Mouse (Mus musculus): ENCODE data around the gene Tbl2. TPM values are rescaled to one million over a fixed set of nuclear protein-coding genes. Genes with fewer than 3 reads are reported as not detected.
A peak's percentile ranks its signal among the peaks of the same experiment; 100 is the strongest.

The Tbl2 gene
- polyA plus RNA-seq, 1 experiment = 24.9 TPM

- Histone ChIP-seq H3K4me3 (ENCODE audit: insufficient read depth, low read length) (peak within 1 kb of the TSS; percentile 74), H3K27ac (ENCODE audit: insufficient read depth, low read length) (peak within 1 kb of the TSS; percentile 93), H3K4me1 (ENCODE audit: control insufficient read depth, insufficient read depth, low read length) (peaks cover 3% of the 10 kb centered on the region; the same call in 1 of the 2 replicates)
- TF ChIP-seq CTCF (IDR thresholded peaks at IDR 0.05; ENCODE audit: borderline replicate concordance, insufficient read depth, low read length) (no peak), POLR2A (IDR thresholded peaks at IDR 0.05; ENCODE audit: low read depth, low read length) (peak; percentile 85)
Measured at GRCm38 (mm10) chr5:135168063-135169062, 18.9 kb downstream of the Tbl2 start, which contains the start of gene Bcl7b. Gene Bcl7b, plus strand, starts transcription at chr5:135168283.

- Histone ChIP-seq H3K27ac (ENCODE audit: insufficient read depth, low read length) (peak overlapping the region; percentile 90; the same call in 1 of the 2 replicates), H3K4me1 (ENCODE audit: control insufficient read depth, insufficient read depth, low read length) (peaks cover 3% of the 10 kb centered on the region; the same call in 1 of the 2 replicates), H3K4me3 (ENCODE audit: insufficient read depth, low read length) (peak overlapping the region; percentile 74)
- TF ChIP-seq CTCF (IDR thresholded peaks at IDR 0.05; ENCODE audit: borderline replicate concordance, insufficient read depth, low read length) (no peak), POLR2A (IDR thresholded peaks at IDR 0.05; ENCODE audit: low read depth, low read length) (no peak)
Measured at GRCm38 (mm10) chr5:135169479-135169878, 20.0 kb downstream of the Tbl2 start.

- H3K4me1 ChIP-seq (ENCODE audit: control insufficient read depth, insufficient read depth, low read length) = peaks cover 3% of the 10 kb centered on the region; the same call in 1 of the 2 replicates
- no peak overlapping the region for H3K4me3 ChIP-seq (ENCODE audit: insufficient read depth, low read length)
- no peak overlapping the region for H3K27ac ChIP-seq (ENCODE audit: insufficient read depth, low read length)
- TF ChIP-seq CTCF (IDR thresholded peaks at IDR 0.05; ENCODE audit: borderline replicate concordance, insufficient read depth, low read length) (no peak), POLR2A (IDR thresholded peaks at IDR 0.05; ENCODE audit: low read depth, low read length) (no peak)
Measured at GRCm38 (mm10) chr5:135171688-135172220, 22.3 kb downstream of the Tbl2 start.

- Histone ChIP-seq H3K4me1 (ENCODE audit: control insufficient read depth, insufficient read depth, low read length) (peaks cover 3% of the 10 kb centered on the region; the same call in 1 of the 2 replicates), H3K27ac (ENCODE audit: insufficient read depth, low read length) (no peak overlapping the region), H3K4me3 (ENCODE audit: insufficient read depth, low read length) (no peak overlapping the region)
- TF ChIP-seq POLR2A (IDR thresholded peaks at IDR 0.05; ENCODE audit: low read depth, low read length) = no peak
- TF ChIP-seq CTCF (IDR thresholded peaks at IDR 0.05; ENCODE audit: borderline replicate concordance, insufficient read depth, low read length) = no peak
Measured at GRCm38 (mm10) chr5:135172986-135173385, 23.5 kb downstream of the Tbl2 start.

GRCm38 (mm10) chr5:135175086-135175485 lies 25.6 kb downstream of the Tbl2 start:
- TF ChIP-seq POLR2A (IDR thresholded peaks at IDR 0.05; ENCODE audit: low read depth, low read length) = no peak
- no peak for TF ChIP-seq CTCF (IDR thresholded peaks at IDR 0.05; ENCODE audit: borderline replicate concordance, insufficient read depth, low read length)

GRCm38 (mm10) chr5:135178523-135178922 lies 29.1 kb downstream of the Tbl2 start:
- H3K4me3 ChIP-seq (ENCODE audit: insufficient read depth, low read length) = no peak overlapping the region
- no peaks in the 10 kb centered on the region for H3K4me1 ChIP-seq (ENCODE audit: control insufficient read depth, insufficient read depth, low read length)
- TF ChIP-seq POLR2A (IDR thresholded peaks at IDR 0.05; ENCODE audit: low read depth, low read length) (no peak), CTCF (IDR thresholded peaks at IDR 0.05; ENCODE audit: borderline replicate concordance, insufficient read depth, low read length) (no peak)
- no peak overlapping the region for H3K27ac ChIP-seq (ENCODE audit: insufficient read depth, low read length)

More at GRCm38 (mm10) chr5:135175086-135175485, 25.6 kb downstream of the Tbl2 start:
- Histone ChIP-seq H3K27ac (ENCODE audit: insufficient read depth, low read length) (no peak overlapping the region), H3K4me1 (ENCODE audit: control insufficient read depth, insufficient read depth, low read length) (peaks cover under 1% of the 10 kb centered on the region; the same call in 1 of the 2 replicates), H3K4me3 (ENCODE audit: insufficient read depth, low read length) (no peak overlapping the region)

GRCm38 (mm10) chr5:135178996-135179395 lies 29.5 kb downstream of the Tbl2 start:
- H3K27ac ChIP-seq (ENCODE audit: insufficient read depth, low read length) = no peak overlapping the region
- H3K4me1 ChIP-seq (ENCODE audit: control insufficient read depth, insufficient read depth, low read length) = no peaks in the 10 kb centered on the region
- no peak for TF ChIP-seq CTCF (IDR thresholded peaks at IDR 0.05; ENCODE audit: borderline replicate concordance, insufficient read depth, low read length)
- TF ChIP-seq POLR2A (IDR thresholded peaks at IDR 0.05; ENCODE audit: low read depth, low read length) = no peak
- no peak overlapping the region for H3K4me3 ChIP-seq (ENCODE audit: insufficient read depth, low read length)

- H3K4me3 ChIP-seq (ENCODE audit: insufficient read depth, low read length) = no peak overlapping the region
- no peak overlapping the region for H3K27ac ChIP-seq (ENCODE audit: insufficient read depth, low read length)
- no peaks in the 10 kb centered on the region for H3K4me1 ChIP-seq (ENCODE audit: control insufficient read depth, insufficient read depth, low read length)
- TF ChIP-seq POLR2A (IDR thresholded peaks at IDR 0.05; ENCODE audit: low read depth, low read length) (no peak), CTCF (IDR thresholded peaks at IDR 0.05; ENCODE audit: borderline replicate concordance, insufficient read depth, low read length) (no peak)
Measured at GRCm38 (mm10) chr5:135179616-135180015, 30.2 kb downstream of the Tbl2 start.

- TF ChIP-seq CTCF (IDR thresholded peaks at IDR 0.05; ENCODE audit: borderline replicate concordance, insufficient read depth, low read length) (no peak), POLR2A (IDR thresholded peaks at IDR 0.05; ENCODE audit: low read depth, low read length) (no peak)
- no peak overlapping the region for H3K27ac ChIP-seq (ENCODE audit: insufficient read depth, low read length)
- no peaks in the 10 kb centered on the region for H3K4me1 ChIP-seq (ENCODE audit: control insufficient read depth, insufficient read depth, low read length)
- no peak overlapping the region for H3K4me3 ChIP-seq (ENCODE audit: insufficient read depth, low read length)
Measured at GRCm38 (mm10) chr5:135180796-135181195, 31.3 kb downstream of the Tbl2 start.

Data from embryonic fibroblast, embryonic 13.5 days (primary cell).